Mouse (Mus musculus): Measurements from ENCODE around the gene Reps2.

DNA sequence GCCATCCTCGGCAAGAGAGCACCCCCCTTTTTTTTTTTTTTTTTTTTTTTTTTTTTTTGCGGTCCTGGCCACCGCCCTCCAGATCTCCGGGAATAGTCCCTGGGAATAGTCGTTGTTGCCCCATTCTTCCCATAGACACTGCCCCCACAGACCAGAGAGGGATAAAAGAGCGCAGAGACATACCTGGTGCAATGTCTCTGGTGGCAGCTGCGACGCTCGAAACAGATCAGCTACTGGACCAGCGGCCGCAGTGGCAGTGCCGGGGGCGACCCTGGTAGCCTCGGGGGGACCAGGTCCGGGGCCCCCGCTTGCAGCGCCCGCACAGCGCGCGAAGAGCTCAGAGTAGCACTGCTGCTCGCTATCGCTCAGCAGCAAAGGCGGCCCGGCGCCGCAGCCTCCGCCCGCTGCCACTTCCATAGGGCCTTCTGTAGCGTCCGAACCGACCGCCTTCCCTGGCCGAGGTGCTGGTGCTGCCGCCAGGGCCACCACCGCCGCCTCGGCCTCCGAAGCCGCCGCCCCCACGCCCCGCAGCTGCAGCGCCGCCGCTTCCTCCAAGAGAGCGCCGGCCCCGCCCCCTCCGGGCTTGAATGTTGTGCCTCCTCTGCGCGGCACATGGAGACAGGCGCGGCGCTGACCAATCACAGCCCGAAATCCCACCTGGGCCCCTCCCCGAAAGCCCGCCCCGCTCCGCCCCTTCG lies at the start of gene Reps2:
- TF ChIP-seq CTCF (IDR thresholded peaks at IDR 0.05; ENCODE audit: borderline replicate concordance, insufficient read depth, low read length) (no peak), POLR2A (IDR thresholded peaks at IDR 0.05; ENCODE audit: low read depth, low read length) (no peak)

All from embryonic fibroblast, embryonic 13.5 days (primary cell).